8 mouse cellular contexts compared by ENCODE assay signal in the genomic region with DNA sequence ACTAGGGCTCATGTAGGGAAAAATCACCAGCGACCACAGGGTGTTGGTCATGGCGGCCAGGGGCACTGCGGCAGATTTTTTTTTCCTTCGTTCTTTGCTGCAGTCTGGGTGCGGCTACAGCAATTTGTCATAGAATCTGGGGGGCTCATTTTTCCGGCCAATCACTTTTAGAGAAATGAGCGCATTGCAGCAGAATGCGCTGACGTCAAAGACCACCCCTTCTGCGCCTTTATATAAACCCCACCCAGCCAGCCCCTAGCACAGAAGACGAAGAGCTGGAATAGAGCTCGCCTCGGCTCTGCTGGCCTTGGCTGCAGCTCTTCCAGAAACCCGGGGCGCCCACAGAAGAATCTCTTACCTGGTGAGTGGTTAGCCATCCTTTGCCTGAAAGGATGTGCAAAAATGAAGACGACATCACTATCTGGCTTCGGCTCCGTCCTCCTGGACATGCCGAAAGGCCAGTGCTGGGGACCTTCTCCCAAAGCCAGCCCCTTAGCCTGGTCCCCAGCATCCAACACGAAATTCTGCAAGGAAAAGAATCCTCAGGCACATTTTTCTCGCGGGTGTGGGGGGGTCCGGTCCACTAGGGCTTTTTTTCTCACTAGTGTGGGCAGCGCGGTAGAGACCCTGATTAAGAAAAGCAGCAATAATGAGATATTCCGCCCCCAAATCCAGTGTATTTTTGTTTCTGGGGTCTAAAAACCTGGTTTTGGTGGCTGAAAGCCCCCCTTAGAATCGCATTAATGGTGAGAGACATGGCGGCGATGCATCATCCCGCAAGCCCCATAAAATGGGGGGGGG. TPM values are rescaled to one million over a fixed set of nuclear protein-coding genes. Genes with fewer than 3 reads are reported as not detected.
DNase-seq lines count a peak whose midpoint lies in the region; ATAC-seq and TF ChIP-seq lines count a peak whose summit lies in the region.

No protein-coding gene starts in this region.

- peak overlapping the region; percentile 70 for H3K9ac ChIP-seq in forebrain, embryonic 15.5 days (replicated peaks)
- peak overlapping the region; percentile 62 for H3K9ac ChIP-seq in heart, embryonic 16.5 days (ENCODE audit: low read length)
- H3K9ac ChIP-seq in midbrain, embryonic 12.5 days (replicated peaks), result peak overlapping the region; percentile 67

- ATAC-seq in cerebellum, adult (ENCODE audit: insufficient number of reproducible peaks, low FRiP score, low TSS enrichment), result peak; percentile 45; the same call in 1 of the 2 replicates
- peak; percentile 64 for ATAC-seq in forebrain, embryonic 15.5 days (replicated peaks)
- peak; percentile 49 for ATAC-seq in heart, embryonic 16.5 days (replicated peaks; ENCODE audit: extremely low read depth, insufficient read depth, low FRiP score)
- peak; percentile 66; the same call in 1 of the 2 replicates for ATAC-seq in midbrain, embryonic 12.5 days (ENCODE audit: low FRiP score, low read depth)

- no peaks in the 10 kb centered on the region for H3K27me3 ChIP-seq in forebrain, embryonic 15.5 days
- no peaks in the 10 kb centered on the region for H3K27me3 ChIP-seq in heart, embryonic 16.5 days (ENCODE audit: control insufficient read depth, insufficient read depth, low read length)
- H3K27me3 ChIP-seq in midbrain, embryonic 12.5 days, result peaks cover 10% of the 10 kb centered on the region

- peaks cover 5% of the 10 kb centered on the region; the same call in 1 of the 2 replicates for H3K36me3 ChIP-seq in forebrain, embryonic 15.5 days
- peaks cover 2% of the 10 kb centered on the region; the same call in 1 of the 2 replicates for H3K36me3 ChIP-seq in heart, embryonic 16.5 days (ENCODE audit: control insufficient read depth, insufficient read depth)
- no peaks in the 10 kb centered on the region for H3K36me3 ChIP-seq in midbrain, embryonic 12.5 days

- peaks cover 19% of the 10 kb centered on the region; the same call in 1 of the 2 replicates for H3K9me3 ChIP-seq in forebrain, embryonic 15.5 days
- H3K9me3 ChIP-seq in heart, embryonic 16.5 days (replicated peaks; ENCODE audit: control insufficient read depth, low read length), result peaks cover 45% of the 10 kb centered on the region
- H3K9me3 ChIP-seq in midbrain, embryonic 12.5 days, result peaks cover 53% of the 10 kb centered on the region

- intact Hi-C loops in left cerebral cortex, adult 2 months (cut with DNase I), result loop anchor here (1.0 to 10.0 kb wide), 3 partner anchors 104 to 638 kb away; partner anchors contain the start of gene Begain

- peak overlapping the region; percentile 52 for H3K4me3 ChIP-seq in forebrain, embryonic 15.5 days
- peak overlapping the region; percentile 52 for H3K4me3 ChIP-seq in heart, embryonic 16.5 days (ENCODE audit: low read length)
- H3K4me3 ChIP-seq in left cerebral cortex, adult 2 months, result peak overlapping the region; percentile 50
- H3K4me3 ChIP-seq in midbrain, embryonic 12.5 days, result peak overlapping the region; percentile 48

- peak overlapping the region; percentile 44 for H3K4me2 ChIP-seq in forebrain, embryonic 15.5 days (replicated peaks)
- peak overlapping the region; percentile 65 for H3K4me2 ChIP-seq in heart, embryonic 16.5 days (ENCODE audit: low read depth, low read length)
- peak overlapping the region; percentile 50 for H3K4me2 ChIP-seq in midbrain, embryonic 12.5 days (replicated peaks)

- no peak for TF ChIP-seq CTCF in left cerebral cortex, adult 2 months (IDR thresholded peaks at IDR 0.05)

- DNase-seq in adrenal gland, adult 18-20 months (ENCODE audit: low spot score in 2 of 2), result peak; percentile 51 to 60
- peak; percentile 71 to 72 for DNase-seq in left cerebral cortex, adult 2 months (ENCODE audit: extremely low spot score in 1 of 2, low spot score in 2 of 2)
- peak; percentile 22 for DNase-seq in testis, postnatal 14 days (ENCODE audit: low spot score)
- no peak for DNase-seq in B cell, adult 2 months

- H3K4me1 ChIP-seq in forebrain, embryonic 15.5 days, result peaks cover 9% of the 10 kb centered on the region
- H3K4me1 ChIP-seq in heart, embryonic 16.5 days (ENCODE audit: control insufficient read depth, insufficient read depth, low read length), result no peaks in the 10 kb centered on the region
- H3K4me1 ChIP-seq in midbrain, embryonic 12.5 days, result peaks cover 6% of the 10 kb centered on the region

- WGBS in forebrain, embryonic 15.5 days, result 52% methylated on average over 30 of the region's 30 CpGs
- 48% methylated on average over 30 of the region's 30 CpGs for WGBS in heart, embryonic 16.5 days
- WGBS in midbrain, embryonic 12.5 days, result 48% methylated on average over 30 of the region's 30 CpGs

- peak overlapping the region; percentile 79 for H3K27ac ChIP-seq in forebrain, embryonic 15.5 days (replicated peaks)
- H3K27ac ChIP-seq in heart, embryonic 16.5 days (ENCODE audit: low read length), result peak overlapping the region; percentile 19
- peak overlapping the region; percentile 93 for H3K27ac ChIP-seq in left cerebral cortex, adult 2 months
- 0 out of 2 replicates have a peak overlapping the region, but pooled peaks have one; percentile 4 for H3K27ac ChIP-seq in midbrain, embryonic 12.5 days (replicated peaks)

RNA-seq across cellular contexts. Expression of gene Rtl1, which starts 59.2 kb away (rescaled TPM):
- 1 to 10 TPM; 4.0 to 5.7 TPM for total RNA-seq in adrenal gland, adult 18-20 months (2021)
- 1.0 and 1.1 TPM in 2 replicates for polyA plus RNA-seq in forebrain, embryonic 15.5 days (2015; fragmentation: Nextera tagmentation; extraction: Ambion mirVana)
- 0.49 and 0.57 TPM in 2 replicates for polyA plus RNA-seq in heart, embryonic 16.5 days (2015; fragmentation: Nextera tagmentation; extraction: Ambion mirVana)
- total RNA-seq in left cerebral cortex, adult 2 months (2021), result under 1 TPM; 0.16 to 0.40 TPM
- polyA plus RNA-seq in midbrain, embryonic 12.5 days (2016; fragmentation: Nextera tagmentation; extraction: Ambion mirVana), result 1.1 and 1.2 TPM in 2 replicates

Comparison
In these comparisons a context has a peak if more than half of its experiments do, and no peak if none do; other contexts are left out.
1. DNase-seq: peak in adrenal gland, adult 18-20 months (2 of 2), left cerebral cortex, adult 2 months (2 of 2) and testis, postnatal 14 days (single experiment); none in B cell, adult 2 months (0 of 2).
2. H3K27ac ChIP-seq: peak in every context shown above with its lines; median percentile 93 in left cerebral cortex, adult 2 months; 79 in forebrain, embryonic 15.5 days; 19 in heart, embryonic 16.5 days; 4 in midbrain, embryonic 12.5 days.
3. Peak in every context shown above with its lines, with median percentiles within 50 percentile points of each other: ATAC-seq, H3K4me2 ChIP-seq, H3K4me3 ChIP-seq and H3K9ac ChIP-seq.